Mouse (Mus musculus) T-cell, adult 2 months (primary cell): ENCODE data around the gene Gpr88.

Experiments used
- DNase-seq: peaks from one replicate; pipeline ENCODE4 v3.0.0; 2022; ENCODE audit warnings: low spot score

The Gpr88 gene

GRCm38 (mm10) chr3:116253077-116253531, at the start of gene Gpr88:
Gpr88 (minus strand) TSS chr3:116253503.
- no peak for DNase-seq

GRCm38 (mm10) chr3:116302581-116302980, 49.3 kb upstream of the Gpr88 start:
- DNase-seq = no peak

GRCm38 (mm10) chr3:116301754-116302153, 48.5 kb upstream of the Gpr88 start:
- DNase-seq = no peak

GRCm38 (mm10) chr3:116298727-116299126, 45.4 kb upstream of the Gpr88 start:
- no peak for DNase-seq

GRCm38 (mm10) chr3:116298003-116298402, 44.7 kb upstream of the Gpr88 start:
- DNase-seq = no peak

- no peak for DNase-seq
These were observed 43.9 kb upstream of the Gpr88 start for GRCm38 (mm10) chr3:116297170-116297569.

- no peak for DNase-seq
These were observed 36.9 kb upstream of the Gpr88 start for GRCm38 (mm10) chr3:116290041-116290815.

- DNase-seq = no peak
These were observed 35.5 kb upstream of the Gpr88 start for GRCm38 (mm10) chr3:116288833-116289232.

- DNase-seq = no peak
These were observed 31.4 kb upstream of the Gpr88 start for GRCm38 (mm10) chr3:116284735-116285134.

- no peak for DNase-seq
These were observed 30.7 kb upstream of the Gpr88 start for GRCm38 (mm10) chr3:116283996-116284395.

GRCm38 (mm10) chr3:116281663-116282062, 28.4 kb upstream of the Gpr88 start:
- DNase-seq = no peak

GRCm38 (mm10) chr3:116277146-116277545, 23.8 kb upstream of the Gpr88 start:
- DNase-seq = no peak

GRCm38 (mm10) chr3:116271679-116272078, 18.4 kb upstream of the Gpr88 start:
- DNase-seq = no peak

- no peak for DNase-seq
These were observed 13.8 kb upstream of the Gpr88 start for GRCm38 (mm10) chr3:116267036-116267654.

- no peak for DNase-seq
These were observed 13.1 kb upstream of the Gpr88 start for GRCm38 (mm10) chr3:116266360-116266759.

GRCm38 (mm10) chr3:116263977-116264376, 10.7 kb upstream of the Gpr88 start:
- DNase-seq = no peak

- no peak for DNase-seq
These were observed 9.8 kb upstream of the Gpr88 start for GRCm38 (mm10) chr3:116263061-116263460.

GRCm38 (mm10) chr3:116256104-116256503, 2.8 kb upstream of the Gpr88 start:
- DNase-seq = no peak

- DNase-seq = no peak
These were observed 855 bp downstream of the Gpr88 start for GRCm38 (mm10) chr3:116252255-116253040.

- DNase-seq = no peak
These were observed 1.6 kb downstream of the Gpr88 start for GRCm38 (mm10) chr3:116251481-116252254.

GRCm38 (mm10) chr3:116249026-116249425, 4.3 kb downstream of the Gpr88 start:
- DNase-seq = no peak

- no peak for DNase-seq
These were observed 8.8 kb downstream of the Gpr88 start for GRCm38 (mm10) chr3:116244476-116244875.
